In genomic region chr5:120322031-120322731, GRCm38 (mm10) we compare ENCODE assay signal across 9 mouse cellular contexts.
DNase-seq lines count a peak whose midpoint lies in the region; ATAC-seq and TF ChIP-seq lines count a peak whose summit lies in the region.
"Had no signal": no experiment of that assay in that cellular context is flagged by ENCODE, and none has a peak within 500 bp of the region (broad histone marks: within the 10 kb centered on the region; RNA-seq: fewer than 3 reads in every experiment).

No protein-coding gene starts in this region.

- no peak for TF ChIP-seq POLR2A in limb, embryonic 14.5 days (IDR thresholded peaks at IDR 0.05; ENCODE audit: borderline replicate concordance, extremely low read depth, insufficient read depth, insufficient read length)

- no peak for ATAC-seq in lung, embryonic 15.5 days (ENCODE audit: borderline replicate concordance, extremely low read depth, low FRiP score, low TSS enrichment)
- ATAC-seq in lung, postnatal 0 days = no peak
- peak; percentile 57; the same call in 1 of the 2 replicates for ATAC-seq in forebrain, embryonic 13.5 days
- ATAC-seq in limb, embryonic 14.5 days (ENCODE audit: low FRiP score, low read depth) = no peak

- H3K9ac ChIP-seq in lung, embryonic 15.5 days = no peak overlapping the region
- H3K9ac ChIP-seq in lung, postnatal 0 days (replicated peaks; ENCODE audit: low read depth) = no peak overlapping the region
- peak overlapping the region; percentile 62 for H3K9ac ChIP-seq in forebrain, embryonic 13.5 days
- H3K9ac ChIP-seq in limb, embryonic 14.5 days (ENCODE audit: low read depth, low read length, severe bottlenecking) = peak overlapping the region; percentile 40; the same call in 1 of the 2 replicates
- H3K9ac ChIP-seq: liver, embryonic 14.5 days had no signal

- TF ChIP-seq CTCF in lung, postnatal 0 days (IDR thresholded peaks at IDR 0.05) = no peak

- peaks cover 56% of the 10 kb centered on the region for H3K27me3 ChIP-seq in lung, embryonic 15.5 days
- peaks cover 5% of the 10 kb centered on the region; the same call in 1 of the 2 replicates for H3K27me3 ChIP-seq in lung, postnatal 0 days (replicated peaks; ENCODE audit: insufficient read depth, low read length)
- H3K27me3 ChIP-seq in forebrain, embryonic 13.5 days = peaks cover 20% of the 10 kb centered on the region
- H3K27me3 ChIP-seq in limb, embryonic 14.5 days (ENCODE audit: control insufficient read depth, insufficient read depth, low read length) = peaks cover 24% of the 10 kb centered on the region

- no peak overlapping the region for H3K4me3 ChIP-seq in lung, embryonic 15.5 days
- no peak overlapping the region for H3K4me3 ChIP-seq in lung, postnatal 0 days (ENCODE audit: low read depth, low read length)
- peak overlapping the region; percentile 29 for H3K4me3 ChIP-seq in forebrain, embryonic 13.5 days
- peak overlapping the region; percentile 25 for H3K4me3 ChIP-seq in limb, embryonic 14.5 days (replicated peaks; ENCODE audit: low read length)

- H3K36me3 ChIP-seq in lung, embryonic 15.5 days = no peaks in the 10 kb centered on the region
- no peaks in the 10 kb centered on the region for H3K36me3 ChIP-seq in lung, postnatal 0 days (ENCODE audit: insufficient read depth, low read length)
- no peaks in the 10 kb centered on the region for H3K36me3 ChIP-seq in forebrain, embryonic 13.5 days (ENCODE audit: poor library complexity, severe bottlenecking)
- H3K36me3 ChIP-seq in limb, embryonic 14.5 days (ENCODE audit: control insufficient read depth, insufficient read depth, low read length) = no peaks in the 10 kb centered on the region

- no peak overlapping the region for H3K27ac ChIP-seq in lung, embryonic 15.5 days
- no peak overlapping the region for H3K27ac ChIP-seq in lung, postnatal 0 days (ENCODE audit: low read length)
- peak overlapping the region; percentile 57 for H3K27ac ChIP-seq in forebrain, embryonic 13.5 days
- no peak overlapping the region for H3K27ac ChIP-seq in limb, embryonic 14.5 days (replicated peaks; ENCODE audit: low read depth, low read length)
- H3K27ac ChIP-seq: liver, embryonic 14.5 days had no signal

- no peak for DNase-seq in lung, postnatal 0 days (ENCODE audit: low spot score)
- DNase-seq in limb, embryonic 14.5 days (ENCODE audit: low spot score) = no peak
- no peak for DNase-seq in urinary bladder, postnatal 25 days (ENCODE audit: low spot score)
- DNase-seq in urinary bladder, postnatal 4 days (ENCODE audit: low spot score in 2 of 2) = no peak
- DNase-seq in gastrocnemius, postnatal 36 days = no peak
- DNase-seq: thymus, postnatal 14 days had no signal

- no peaks in the 10 kb centered on the region for H3K4me1 ChIP-seq in lung, embryonic 15.5 days
- H3K4me1 ChIP-seq in lung, postnatal 0 days (ENCODE audit: insufficient read depth, low read depth, low read length) = no peaks in the 10 kb centered on the region
- peaks cover 21% of the 10 kb centered on the region for H3K4me1 ChIP-seq in forebrain, embryonic 13.5 days
- no peaks in the 10 kb centered on the region for H3K4me1 ChIP-seq in limb, embryonic 14.5 days (ENCODE audit: control insufficient read depth, insufficient read depth, low read length)

- intact Hi-C loops in gastrocnemius, postnatal 36 days (cut with DNase I) = no loop called here

- peak overlapping the region; percentile 33 for H3K4me2 ChIP-seq in lung, embryonic 15.5 days
- H3K4me2 ChIP-seq in lung, postnatal 0 days (replicated peaks; ENCODE audit: low read depth, low read length) = no peak overlapping the region
- H3K4me2 ChIP-seq in forebrain, embryonic 13.5 days = peak overlapping the region; percentile 63
- H3K4me2 ChIP-seq in limb, embryonic 14.5 days (replicated peaks; ENCODE audit: low read depth, low read length, severe bottlenecking) = peak overlapping the region; percentile 43

- H3K9me3 ChIP-seq in lung, embryonic 15.5 days = no peaks in the 10 kb centered on the region
- no peaks in the 10 kb centered on the region for H3K9me3 ChIP-seq in lung, postnatal 0 days (ENCODE audit: low read length)
- peaks cover 4% of the 10 kb centered on the region; the same call in 1 of the 2 replicates for H3K9me3 ChIP-seq in forebrain, embryonic 13.5 days (replicated peaks)
- H3K9me3 ChIP-seq in limb, embryonic 14.5 days (ENCODE audit: control insufficient read depth, low read length) = no peaks in the 10 kb centered on the region

- TF ChIP-seq EP300 in lung, postnatal 0 days (IDR thresholded peaks at IDR 0.05) = no peak

- WGBS in lung, embryonic 15.5 days = 2% methylated on average over 30 of the region's 30 CpGs
- 3% methylated on average over 27 of the region's 30 CpGs for WGBS in lung, postnatal 0 days
- WGBS in forebrain, embryonic 13.5 days = 0% methylated on average over 30 of the region's 30 CpGs
- 2% methylated on average over 29 of the region's 30 CpGs for WGBS in limb, embryonic 14.5 days

Comparison
In these comparisons a context has a peak if more than half of its experiments do, and no peak if none do; other contexts are left out.
1. H3K4me3 ChIP-seq: peak in forebrain, embryonic 13.5 days (single experiment) and limb, embryonic 14.5 days (single experiment); none in lung, embryonic 15.5 days (single experiment) and lung, postnatal 0 days (single experiment).
2. H3K9ac ChIP-seq: peak in forebrain, embryonic 13.5 days (single experiment) and limb, embryonic 14.5 days (single experiment); none in lung, embryonic 15.5 days (single experiment) and lung, postnatal 0 days (single experiment).